Mouse (Mus musculus) neural tube, embryonic 12.5 days (tissue): ENCODE results near the gene BC048679. TPM values are rescaled to one million over a fixed set of nuclear protein-coding genes. Genes with fewer than 3 reads are reported as not detected.
"Not testable (repeated sequence)": the region's sequence is repeated elsewhere in the genome, so short reads cannot be mapped to it uniquely, and the experiment has no call there.

ENCODE experiments used
- ATAC-seq: fragments of 200-750 bp; cut with Nextera tagmentation; 2 replicates; pipeline ENCODE4 v1.8.0; 2017; ENCODE audit warnings: low read depth, mild to moderate bottlenecking, moderate TSS enrichment, moderate library complexity; ENCODE audit not compliant: low FRiP score
- H3K27ac ChIP-seq: fragments of 300-500 bp; sonication (generic); 2 replicates; pipeline ENCODE4 v1.5.1; 2016
- H3K27me3 ChIP-seq: fragments of 300-500 bp; sonication (generic); replicated peaks from 2 replicates; pipeline ENCODE4 v1.6.1; 2016; ENCODE audit warnings: mild to moderate bottlenecking
- H3K36me3 ChIP-seq: fragments of 300-500 bp; sonication (generic); 2 replicates; pipeline ENCODE4 v1.6.1; 2016; ENCODE audit warnings: mild to moderate bottlenecking
- H3K4me1 ChIP-seq: fragments of 300-500 bp; sonication (generic); 2 replicates; pipeline ENCODE4 v1.6.1; 2016
- H3K4me2 ChIP-seq: fragments of 300-500 bp; sonication (generic); replicated peaks from 2 replicates; pipeline ENCODE4 v1.6.1; 2016; ENCODE audit warnings: mild to moderate bottlenecking
- H3K4me3 ChIP-seq: fragments of 300-500 bp; sonication (generic); 2 replicates; pipeline ENCODE4 v1.5.1; 2016
- H3K9ac ChIP-seq: fragments of 300-500 bp; sonication (generic); 2 replicates; pipeline ENCODE4 v1.6.1; 2016; ENCODE audit warnings: mild to moderate bottlenecking
- H3K9me3 ChIP-seq: fragments of 300-500 bp; sonication (generic); 2 replicates; pipeline ENCODE4 v1.6.1; 2016; ENCODE audit warnings: mild to moderate bottlenecking
- WGBS: fragments of 180-500 bp; shearing (Covaris S2); methylation state at CpG from one replicate; pipeline ENCODE4 v1.1.7; 2016; 5-methylcytosine and 5-hydroxymethylcytosine counted together
- polyA plus RNA-seq: library from polyadenylated mRNA; unstranded; fragments of >200 nt; fragmentation: Nextera tagmentation; extraction: Ambion mirVana; gene quantifications from 2 replicates; pipeline ENCODE4 v1.2.1, GENCODE M21; 2016

BC048679 gene
- polyA plus RNA-seq, 1 experiment from 2014 or later, result not detected

GRCm38 (mm10) chr7:81514906-81515590 lies 17.0 kb upstream of the BC048679 start:
- no peak overlapping the region for H3K9ac ChIP-seq
- H3K36me3 ChIP-seq, result no peaks in the 10 kb centered on the region
- no peaks in the 10 kb centered on the region for H3K27me3 ChIP-seq
- ATAC-seq, result no peak
- no peak overlapping the region for H3K4me3 ChIP-seq
- H3K4me1 ChIP-seq, result no peaks in the 10 kb centered on the region
- WGBS, result 60% methylated on average over 13 of the region's 13 CpGs
- no peaks in the 10 kb centered on the region for H3K9me3 ChIP-seq
- H3K27ac ChIP-seq, result no peak overlapping the region
- H3K4me2 ChIP-seq, result no peak overlapping the region

GRCm38 (mm10) chr7:81501050-81501449 lies 3.0 kb upstream of the BC048679 start:
- H3K4me3 ChIP-seq, result no peak overlapping the region
- H3K9ac ChIP-seq, result no peak overlapping the region
- H3K4me2 ChIP-seq, result no peak overlapping the region
- no peak for ATAC-seq
- no peaks in the 10 kb centered on the region for H3K27me3 ChIP-seq
- H3K36me3 ChIP-seq, result no peaks in the 10 kb centered on the region
- H3K9me3 ChIP-seq, result no peaks in the 10 kb centered on the region
- H3K27ac ChIP-seq, result no peak overlapping the region
- 87% methylated on average over 2 of the region's 2 CpGs for WGBS
- H3K4me1 ChIP-seq, result peaks cover 5% of the 10 kb centered on the region; the same call in 1 of the 2 replicates

GRCm38 (mm10) chr7:81497171-81497570 lies 910 bp downstream of the BC048679 start:
- 13% methylated on average over 6 of the region's 6 CpGs for WGBS
- no peaks in the 10 kb centered on the region for H3K27me3 ChIP-seq
- no peak for ATAC-seq

GRCm38 (mm10) chr7:81493331-81494021 lies 4.6 kb downstream of the BC048679 start, which contains the start of gene Ap3b2:
Gene Ap3b2, minus strand, starts transcription at chr7:81493925.
- WGBS, result under 1% methylated on average over 57 of the region's 57 CpGs
- Histone ChIP-seq H3K9ac (peak within 1 kb of the TSS; percentile 78), H3K9me3 (no peaks in the 10 kb centered on the region), H3K36me3 (no peaks in the 10 kb centered on the region), H3K27me3 (no peaks in the 10 kb centered on the region), H3K4me2 (peak within 1 kb of the TSS; percentile 68), H3K27ac (peak within 1 kb of the TSS; percentile 96), H3K4me1 (peaks cover 27% of the 10 kb centered on the region), H3K4me3 (peak within 1 kb of the TSS; percentile 69)
- peak; percentile 91 for ATAC-seq

More at GRCm38 (mm10) chr7:81497171-81497570, 910 bp downstream of the BC048679 start:
- Histone ChIP-seq H3K27ac (no peak overlapping the region), H3K4me3 (no peak overlapping the region), H3K4me1 (peaks cover 12% of the 10 kb centered on the region; the same call in 1 of the 2 replicates), H3K4me2 (no peak overlapping the region), H3K9me3 (no peaks in the 10 kb centered on the region), H3K36me3 (no peaks in the 10 kb centered on the region), H3K9ac (no peak overlapping the region)

- Histone ChIP-seq H3K4me2 (peak overlapping the region; percentile 68), H3K4me1 (peaks cover 27% of the 10 kb centered on the region), H3K9me3 (no peaks in the 10 kb centered on the region), H3K36me3 (no peaks in the 10 kb centered on the region), H3K9ac (peak overlapping the region; percentile 78), H3K27me3 (no peaks in the 10 kb centered on the region), H3K4me3 (peak overlapping the region; percentile 69), H3K27ac (no peak overlapping the region)
- no peak for ATAC-seq
- 29% methylated on average over 9 of the region's 9 CpGs for WGBS
These were observed 5.5 kb downstream of the BC048679 start for GRCm38 (mm10) chr7:81492628-81493027.

- Histone ChIP-seq H3K27me3 (no peaks in the 10 kb centered on the region), H3K27ac (no peak overlapping the region), H3K9me3 (no peaks in the 10 kb centered on the region), H3K4me3 (no peak overlapping the region), H3K36me3 (peaks cover 3% of the 10 kb centered on the region; the same call in 1 of the 2 replicates), H3K9ac (0 out of 2 replicates have a peak overlapping the region, but pooled peaks have one; percentile 26), H3K4me1 (peaks cover 21% of the 10 kb centered on the region), H3K4me2 (no peak overlapping the region)
- WGBS, result 7% methylated on average over 9 of the region's 9 CpGs
- ATAC-seq, result no peak
These were observed 8.4 kb downstream of the BC048679 start for GRCm38 (mm10) chr7:81489649-81490048.

GRCm38 (mm10) chr7:81480800-81481199 lies 17.3 kb downstream of the BC048679 start:
- Histone ChIP-seq H3K4me3 (no peak overlapping the region), H3K36me3 (peaks cover 34% of the 10 kb centered on the region), H3K4me2 (no peak overlapping the region; the same call in 1 of the 2 replicates), H3K4me1 (peaks cover 5% of the 10 kb centered on the region; the same call in 1 of the 2 replicates), H3K27ac (no peak overlapping the region), H3K9ac (no peak overlapping the region), H3K9me3 (no peaks in the 10 kb centered on the region), H3K27me3 (peaks cover 21% of the 10 kb centered on the region)
- no peak for ATAC-seq
- 2% methylated on average over 8 of the region's 8 CpGs for WGBS

GRCm38 (mm10) chr7:81479531-81480090 lies 18.5 kb downstream of the BC048679 start:
- H3K36me3 ChIP-seq, result peaks cover 31% of the 10 kb centered on the region
- H3K9me3 ChIP-seq, result no peaks in the 10 kb centered on the region
- peaks cover 5% of the 10 kb centered on the region; the same call in 1 of the 2 replicates for H3K4me1 ChIP-seq
- no peak overlapping the region for H3K9ac ChIP-seq
- H3K27me3 ChIP-seq, result peaks cover 21% of the 10 kb centered on the region
- H3K4me3 ChIP-seq, result no peak overlapping the region
- no peak for ATAC-seq
- WGBS, result 75% methylated on average over 3 of the region's 3 CpGs
- no peak overlapping the region for H3K27ac ChIP-seq
- no peak overlapping the region for H3K4me2 ChIP-seq

- H3K9me3 ChIP-seq, H3K27ac ChIP-seq, H3K4me2 ChIP-seq, H3K4me3 ChIP-seq, H3K9ac ChIP-seq, H3K4me1 ChIP-seq, ATAC-seq: not testable (repeated sequence)
- H3K27me3 ChIP-seq, result peaks cover 21% of the 10 kb centered on the region
- H3K36me3 ChIP-seq, result peaks cover 24% of the 10 kb centered on the region
These were observed 19.8 kb downstream of the BC048679 start for GRCm38 (mm10) chr7:81478261-81478660.

GRCm38 (mm10) chr7:81476833-81477232 lies 21.2 kb downstream of the BC048679 start:
- Histone ChIP-seq H3K4me3 (no peak overlapping the region), H3K4me2 (peak overlapping the region; percentile 30), H3K9me3 (no peaks in the 10 kb centered on the region), H3K27me3 (peaks cover 21% of the 10 kb centered on the region), H3K9ac (0 out of 2 replicates have a peak overlapping the region, but pooled peaks have one; percentile 26), H3K4me1 (peaks cover 5% of the 10 kb centered on the region; the same call in 1 of the 2 replicates), H3K27ac (no peak overlapping the region), H3K36me3 (peaks cover 30% of the 10 kb centered on the region)
- no peak for ATAC-seq
- WGBS, result 4% methylated on average over 24 of the region's 24 CpGs

GRCm38 (mm10) chr7:81475221-81475620 lies 22.9 kb downstream of the BC048679 start:
- no peak for ATAC-seq
- H3K4me3 ChIP-seq, result no peak overlapping the region
- H3K27me3 ChIP-seq, result peaks cover 21% of the 10 kb centered on the region
- no peak overlapping the region for H3K9ac ChIP-seq
- no peaks in the 10 kb centered on the region for H3K9me3 ChIP-seq
- WGBS, result 82% methylated on average over 3 of the region's 3 CpGs
- H3K27ac ChIP-seq, result no peak overlapping the region
- H3K4me2 ChIP-seq, result no peak overlapping the region
- peaks cover under 1% of the 10 kb centered on the region; the same call in 1 of the 2 replicates for H3K4me1 ChIP-seq
- peaks cover 40% of the 10 kb centered on the region for H3K36me3 ChIP-seq

- H3K4me3 ChIP-seq, result no peak overlapping the region
- H3K4me2 ChIP-seq, result no peak overlapping the region
- no peaks in the 10 kb centered on the region for H3K27me3 ChIP-seq
- H3K9me3 ChIP-seq, result no peaks in the 10 kb centered on the region
- H3K9ac ChIP-seq, result no peak overlapping the region
- no peaks in the 10 kb centered on the region for H3K4me1 ChIP-seq
- H3K27ac ChIP-seq, result no peak overlapping the region
- WGBS, result 80% methylated on average over 9 of the region's 9 CpGs
- ATAC-seq, result no peak
- H3K36me3 ChIP-seq, result peaks cover 55% of the 10 kb centered on the region
These were observed 33.1 kb downstream of the BC048679 start for GRCm38 (mm10) chr7:81464906-81465450.
